Mouse (Mus musculus): Measurements from ENCODE around the gene Twnk. TPM values are rescaled to one million over a fixed set of nuclear protein-coding genes. Genes with fewer than 3 reads are reported as not detected.

Gene Twnk
- 1 to 10 TPM; 5.0 to 5.9 TPM for total RNA-seq (2023)

DNA sequence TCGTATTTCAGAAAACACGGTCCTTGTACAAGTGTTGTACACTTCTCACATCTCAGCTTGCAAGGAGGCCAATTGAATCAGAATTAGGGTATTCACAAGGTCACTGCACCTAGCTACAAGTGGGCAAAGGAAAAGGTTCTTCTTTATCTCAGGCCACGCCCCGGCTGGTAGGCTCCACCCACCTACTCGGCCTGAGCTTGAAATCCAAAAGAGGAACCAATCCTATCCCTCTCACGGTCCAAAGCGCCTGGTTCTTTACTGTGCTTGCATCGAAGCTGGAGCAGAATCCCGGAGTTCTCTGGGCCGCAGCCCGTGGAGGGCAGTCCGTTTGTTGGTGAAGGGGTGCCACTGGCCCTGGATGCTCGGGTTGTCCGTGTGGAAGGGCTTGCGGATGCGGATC lies at the start of gene Twnk:
Gene Twnk (plus strand): TSS at position 220 of the 400 bp plus-strand sequence.

DNA sequence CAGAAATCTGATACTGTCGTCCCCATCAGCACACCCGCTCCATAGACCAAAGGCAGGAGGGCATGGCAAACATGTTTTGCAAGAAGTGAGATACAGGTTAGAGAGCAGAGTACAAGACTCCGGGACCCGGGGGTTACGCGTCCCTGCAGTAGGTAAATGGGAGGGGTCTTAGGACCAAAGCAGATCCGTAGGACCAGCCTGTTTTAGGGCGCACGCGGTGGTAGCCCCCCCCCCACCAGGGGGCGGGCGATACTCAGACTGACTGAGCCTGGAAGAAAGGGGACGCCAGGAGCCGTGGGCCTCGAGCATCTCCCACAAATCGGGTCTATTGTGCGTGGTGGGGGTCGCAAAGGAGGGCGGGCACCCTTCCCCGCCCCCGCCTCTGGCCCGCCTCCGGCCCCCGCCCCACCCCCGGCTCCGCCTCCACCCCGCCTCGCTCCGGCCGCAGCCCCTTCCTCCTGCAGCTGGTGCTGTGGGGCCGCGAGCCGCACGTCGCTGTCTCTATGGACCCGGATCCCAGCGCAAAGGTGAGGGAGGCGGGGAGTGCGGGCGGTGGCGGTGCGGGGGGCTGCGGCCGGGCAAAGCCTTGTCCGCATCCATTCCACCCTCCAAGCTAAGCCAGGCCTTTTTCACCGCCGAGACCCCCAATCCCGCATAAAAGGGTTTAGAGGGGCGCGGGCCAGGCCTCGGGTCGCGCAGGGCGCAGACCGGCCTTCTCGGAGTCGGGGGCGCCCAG lies 16.5 kb upstream of the Twnk start, which contains the start of gene Sema4g:
Gene Sema4g (plus strand): TSS at position 271 of the 736 bp plus-strand sequence.

DNA sequence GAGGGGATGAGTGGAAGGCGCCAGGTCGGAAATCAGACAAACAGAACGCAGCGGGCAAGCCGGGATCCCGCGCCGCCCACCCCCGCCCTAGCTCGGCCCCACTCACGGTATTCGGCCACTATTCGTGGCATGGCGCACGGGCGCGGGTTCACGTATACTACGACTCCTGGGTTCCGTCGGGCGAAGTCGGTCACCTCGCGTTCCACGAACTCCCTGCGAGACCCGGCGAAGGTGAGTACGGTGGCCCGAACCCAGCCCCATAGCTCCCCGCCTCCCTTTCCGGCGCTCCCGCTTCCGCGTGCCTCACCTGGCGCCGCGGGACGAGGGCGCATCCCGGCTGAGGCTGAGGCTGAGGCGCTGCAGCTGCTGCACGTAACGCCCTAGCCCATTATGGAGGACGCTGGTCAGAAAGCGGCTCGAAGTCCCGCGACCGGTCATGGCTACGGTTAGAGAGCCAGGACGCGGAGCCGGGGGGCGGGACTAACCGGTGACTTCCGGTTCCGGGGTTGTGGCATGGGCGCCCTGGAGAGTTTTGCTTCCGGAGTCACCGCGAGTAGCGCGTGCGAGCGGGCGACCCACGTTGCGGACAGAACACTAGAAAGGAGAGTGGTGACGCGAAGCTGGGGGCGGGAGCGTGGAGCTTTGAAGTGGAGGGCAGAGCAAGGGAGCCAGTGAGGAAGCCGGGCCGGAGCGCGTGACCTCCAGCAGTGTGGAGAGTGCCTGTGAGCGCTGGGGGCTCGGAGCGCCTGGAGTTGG lies 672 bp downstream of the Twnk start, which contains the start of gene Mrpl43:
Gene Mrpl43 (minus strand): TSS at position 486 of the 756 bp plus-strand sequence.

DNA sequence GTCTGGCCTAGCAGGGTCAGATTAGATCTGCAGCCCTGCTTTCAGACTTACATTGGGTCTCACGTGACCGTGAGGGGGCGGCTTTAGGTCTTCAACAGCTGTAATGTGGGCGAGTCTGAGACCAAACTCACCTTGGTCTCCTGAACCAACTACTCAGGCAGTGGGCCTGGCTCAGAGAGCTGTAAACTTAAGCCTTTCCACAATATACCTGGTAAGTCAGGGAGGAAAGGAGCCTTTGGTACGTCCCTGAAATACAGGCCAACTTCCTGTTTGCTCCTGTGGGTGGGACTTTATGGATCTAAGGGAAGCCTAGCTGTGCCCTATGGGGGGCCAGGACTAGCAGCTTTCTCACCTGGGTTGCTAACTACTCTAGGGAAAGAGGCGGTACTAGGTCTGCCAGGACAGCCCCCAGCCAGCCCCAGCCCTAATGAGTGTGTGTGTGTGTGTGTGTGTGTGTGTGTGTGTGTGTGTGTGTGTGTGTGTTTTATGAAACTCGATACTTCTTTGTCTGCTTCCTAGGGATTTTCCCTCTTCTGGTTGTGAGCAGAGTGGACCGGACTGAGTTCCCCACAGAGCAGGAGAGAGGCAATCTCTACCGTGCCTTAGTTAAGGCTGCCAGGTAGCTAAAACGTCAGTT lies 9.0 kb downstream of the Twnk start, which contains the start of gene Lzts2:
Gene Lzts2 (plus strand): TSS at position 80 of the 637 bp plus-strand sequence.

DNA sequence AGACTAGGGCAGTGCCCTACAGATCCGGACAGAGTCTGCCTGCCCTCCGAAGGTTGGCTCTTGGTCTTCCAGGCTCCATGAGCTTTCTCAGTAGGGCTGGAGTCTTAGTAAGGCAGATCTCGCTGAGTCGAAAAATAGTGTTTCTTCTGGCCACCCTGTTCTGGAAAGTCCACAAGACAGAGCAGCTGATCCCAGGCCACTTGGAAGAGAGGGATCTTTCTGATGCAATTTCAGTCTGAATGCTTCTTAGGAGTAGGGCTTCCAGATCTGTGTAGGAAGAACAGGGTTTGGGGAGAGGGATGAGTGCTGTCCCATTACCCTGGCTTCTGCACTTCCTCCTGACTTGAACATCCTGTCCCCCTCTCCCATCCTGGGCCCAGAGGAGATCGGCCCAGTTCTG lies 40.2 kb downstream of the Twnk start, which contains the start of gene Pdzd7:
Gene Pdzd7 (minus strand): TSS at position 67 of the 400 bp plus-strand sequence.

DNA sequence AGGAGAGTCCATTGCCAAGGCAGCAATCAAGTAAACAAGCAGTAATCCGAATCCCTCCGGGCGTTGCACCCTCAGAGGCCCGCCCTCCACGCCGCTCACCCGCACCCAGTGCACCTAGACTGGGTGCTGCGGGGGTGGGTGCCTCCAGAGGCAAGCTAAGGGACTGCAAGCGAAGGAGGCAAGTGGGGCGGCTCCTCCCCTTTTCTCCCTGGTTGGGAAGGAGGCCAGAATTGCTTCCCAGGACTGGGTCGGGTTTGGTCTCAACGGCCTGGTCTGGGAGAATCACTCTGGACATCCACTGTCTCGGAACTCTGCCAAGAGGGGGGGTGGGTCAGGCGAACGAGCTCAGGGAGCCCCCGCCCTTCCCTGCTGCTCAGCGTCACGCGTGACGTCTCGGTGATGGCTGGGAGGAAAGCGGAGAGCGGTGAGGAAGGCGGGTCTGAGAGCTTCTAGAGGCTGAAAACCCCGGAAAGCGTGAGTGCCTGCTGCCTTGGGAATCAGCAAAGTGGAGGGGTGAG lies 42.0 kb downstream of the Twnk start, which contains the start of gene Sfxn3:
Gene Sfxn3 (plus strand): TSS at position 87 of the 518 bp plus-strand sequence.

Other genes starting within 250 kb of the Twnk start
- gene Pax2, start 249.6 kb upstream of the Twnk start, total RNA-seq (2023) = not detected
- 10 to 100 TPM; 25.6 to 26.8 TPM for gene Slf2, start 74.5 kb upstream of the Twnk start, total RNA-seq (2023)
- under 1 TPM; 0.11 to 0.28 TPM for gene Sema4g, start 16.6 kb upstream of the Twnk start, total RNA-seq (2023)
- 10 to 100 TPM; 25.1 to 25.4 TPM for gene Mrpl43, start 779 bp downstream of the Twnk start, total RNA-seq (2023)
- gene Lzts2, start 8.8 kb downstream of the Twnk start, total RNA-seq (2023) = under 1 TPM; 0.37 to 0.49 TPM
- not detected for gene Pdzd7, start 40.1 kb downstream of the Twnk start, total RNA-seq (2023)
- gene Sfxn3, start 41.8 kb downstream of the Twnk start, total RNA-seq (2023) = 10 to 100 TPM; 13.6 to 17.1 TPM
- 1 to 10 TPM in 1 of 2 experiments, under 1 TPM in 1; 0.57 to 1.3 TPM for gene Kazald1, start 69.6 kb downstream of the Twnk start, total RNA-seq (2023)
- not detected for gene Tlx1, start 145.0 kb downstream of the Twnk start, total RNA-seq (2023)
- not detected for gene Lbx1, start 230.1 kb downstream of the Twnk start, total RNA-seq (2023)

Data from neutrophil, adult 83 days (primary cell).